Comparison of ENCODE assay signal across 9 mouse cellular contexts in the genomic region with DNA sequence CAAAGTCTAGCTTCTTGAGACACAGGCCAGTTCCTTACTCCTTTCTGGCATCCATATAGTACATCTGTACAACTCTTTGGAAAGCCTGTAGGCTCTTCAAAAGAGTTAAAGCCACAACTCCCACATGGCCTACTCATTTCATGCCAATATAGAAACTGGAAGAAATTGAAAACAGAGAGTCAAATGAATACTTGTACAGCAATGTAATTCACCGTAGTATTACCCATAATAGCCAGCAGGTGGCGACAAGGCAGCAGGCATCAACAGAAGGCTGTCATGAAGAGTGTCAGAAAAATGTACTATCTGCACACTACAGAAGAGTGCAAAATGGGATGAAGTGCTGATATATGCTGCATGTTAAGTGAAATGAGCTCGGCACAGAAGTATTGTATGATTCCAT.
DNase-seq lines count a peak whose midpoint lies in the region; ATAC-seq lines count a peak whose summit lies in the region.
"Had no signal": no experiment of that assay in that cellular context is flagged by ENCODE, and none has a peak within 500 bp of the region (broad histone marks: within the 10 kb centered on the region; RNA-seq: fewer than 3 reads in every experiment).

No protein-coding gene starts in this region.

- whole genome bisulfite sequencing in forebrain, embryonic 13.5 days, result 9% methylated on average over 3 of the region's 3 CpGs
- WGBS in kidney, embryonic 14.5 days, result 8% methylated on average over 3 of the region's 3 CpGs
- WGBS in limb, embryonic 13.5 days, result 9% methylated on average over 3 of the region's 3 CpGs

- H3K4me1 ChIP-seq in forebrain, embryonic 13.5 days, result no peaks in the 10 kb centered on the region
- no peaks in the 10 kb centered on the region for H3K4me1 ChIP-seq in kidney, embryonic 14.5 days (ENCODE audit: control insufficient read depth, insufficient read depth, low read length)
- H3K4me1 ChIP-seq in limb, embryonic 13.5 days, result 0 out of 2 replicates have a peak, but pooled peaks cover 3% of the 10 kb centered on the region
- H3K4me1 ChIP-seq: liver, embryonic 15.5 days had no signal

- H3K9me3 ChIP-seq in forebrain, embryonic 13.5 days (replicated peaks), result no peaks in the 10 kb centered on the region
- no peaks in the 10 kb centered on the region for H3K9me3 ChIP-seq in kidney, embryonic 14.5 days (ENCODE audit: control insufficient read depth, low read length)
- H3K9me3 ChIP-seq in limb, embryonic 13.5 days, result no peaks in the 10 kb centered on the region
- H3K9me3 ChIP-seq: liver, embryonic 15.5 days had no signal

- ATAC-seq in CD4-positive, CD25-positive, alpha-beta regulatory T cell, adult 4 months, result peak; percentile 43
- peak; percentile 89 for ATAC-seq in forebrain, embryonic 13.5 days
- 0 out of 2 replicates have a peak, but pooled peaks have one; percentile 57 for ATAC-seq in kidney, embryonic 14.5 days (ENCODE audit: low FRiP score, low TSS enrichment)
- peak; percentile 87 for ATAC-seq in limb, embryonic 13.5 days (ENCODE audit: low FRiP score, low read depth)

- peak; percentile 16 to 27 for DNase-seq in adrenal gland, adult 18-20 months (ENCODE audit: low spot score in 2 of 2)
- DNase-seq in adrenal gland, adult 8-10 months, result no peak
- peak; percentile 8 for DNase-seq in c-Kit-positive CD71-positive TER-119-negative erythroid progenitor cells, embryonic 14.5 days (ENCODE audit: low read depth)
- DNase-seq in retina, postnatal 7 days (ENCODE audit: low read depth, low spot score), result peak; percentile 21

- no peak overlapping the region for H3K27ac ChIP-seq in forebrain, embryonic 13.5 days
- no peak overlapping the region for H3K27ac ChIP-seq in kidney, embryonic 14.5 days (ENCODE audit: low read depth, low read length)
- H3K27ac ChIP-seq in limb, embryonic 13.5 days, result no peak overlapping the region
- H3K27ac ChIP-seq: liver, embryonic 15.5 days had no signal

- H3K4me3 ChIP-seq in forebrain, embryonic 13.5 days, result no peak overlapping the region
- H3K4me3 ChIP-seq in kidney, embryonic 14.5 days (ENCODE audit: low read length), result no peak overlapping the region
- no peak overlapping the region for H3K4me3 ChIP-seq in limb, embryonic 13.5 days
- H3K4me3 ChIP-seq: liver, embryonic 15.5 days had no signal

- no peak overlapping the region for H3K4me2 ChIP-seq in forebrain, embryonic 13.5 days
- no peak overlapping the region for H3K4me2 ChIP-seq in kidney, embryonic 14.5 days (replicated peaks; ENCODE audit: low read depth, low read length)
- no peak overlapping the region for H3K4me2 ChIP-seq in limb, embryonic 13.5 days (replicated peaks)
- H3K4me2 ChIP-seq: liver, embryonic 15.5 days had no signal

- H3K36me3 ChIP-seq in forebrain, embryonic 13.5 days (ENCODE audit: poor library complexity, severe bottlenecking), result no peaks in the 10 kb centered on the region
- no peaks in the 10 kb centered on the region for H3K36me3 ChIP-seq in kidney, embryonic 14.5 days (ENCODE audit: control insufficient read depth, insufficient read depth, low read length)
- H3K36me3 ChIP-seq in limb, embryonic 13.5 days, result no peaks in the 10 kb centered on the region
- H3K36me3 ChIP-seq: liver, embryonic 15.5 days had no signal

- H3K27me3 ChIP-seq in forebrain, embryonic 13.5 days, result no peaks in the 10 kb centered on the region
- H3K27me3 ChIP-seq in kidney, embryonic 14.5 days (ENCODE audit: control insufficient read depth, insufficient read depth, low read length), result no peaks in the 10 kb centered on the region
- no peaks in the 10 kb centered on the region for H3K27me3 ChIP-seq in limb, embryonic 13.5 days
- H3K27me3 ChIP-seq: liver, embryonic 15.5 days had no signal

- no peak overlapping the region for H3K9ac ChIP-seq in forebrain, embryonic 13.5 days
- H3K9ac ChIP-seq in kidney, embryonic 14.5 days (ENCODE audit: low read depth, low read length), result no peak overlapping the region
- no peak overlapping the region for H3K9ac ChIP-seq in limb, embryonic 13.5 days
- H3K9ac ChIP-seq: liver, embryonic 15.5 days had no signal
